Mouse (Mus musculus) CH12.LX (cell line): ENCODE results near the gene Gorasp1.

Source experiments
- HCFC1 ChIP-seq: IDR thresholded peaks from 2 replicates; pipeline ENCODE4 v1.6.1; 2012; ENCODE audit warnings: low read depth, mild to moderate bottlenecking, inconsistent platforms, low read length, improper control_type of control experiment
- MAFK ChIP-seq: IDR thresholded peaks from 2 replicates; pipeline ENCODE4 v1.6.1; 2011; ENCODE audit warnings: low read length, improper control_type of control experiment; ENCODE audit not compliant: insufficient replicate concordance

DNA sequence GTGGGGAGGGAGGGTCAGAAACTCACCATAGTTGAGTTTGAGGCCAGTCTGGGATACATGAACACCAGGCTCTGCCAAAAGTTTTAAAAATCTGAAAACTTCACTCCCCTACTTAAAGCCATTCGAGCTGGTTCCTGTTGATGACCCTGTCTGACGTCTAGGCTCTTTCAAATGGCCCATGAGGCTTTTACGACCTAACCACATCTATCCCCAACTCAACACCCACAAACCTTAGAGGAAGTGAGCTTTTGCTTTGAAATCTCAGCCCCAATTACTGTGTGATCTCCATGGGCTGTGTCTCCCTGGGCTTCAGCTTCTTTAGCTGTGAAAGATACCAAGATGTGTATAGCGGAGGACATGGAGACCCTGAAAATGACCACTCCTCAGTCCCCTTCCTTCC, 1.1 kb upstream of the Gorasp1 start:
- TF ChIP-seq MAFK (no peak), HCFC1 (no peak)
